Mouse (Mus musculus) ovary, postnatal 14 days (tissue): ENCODE results near the gene Ccdc58.
"Not testable (repeated sequence)": the region's sequence is repeated elsewhere in the genome, so short reads cannot be mapped to it uniquely, and the experiment has no call there.

Source experiments
- DNase-seq: peaks from one replicate; pipeline ENCODE4 v3.0.0; 2022; ENCODE audit warnings: low spot score

Gene Ccdc58

DNA sequence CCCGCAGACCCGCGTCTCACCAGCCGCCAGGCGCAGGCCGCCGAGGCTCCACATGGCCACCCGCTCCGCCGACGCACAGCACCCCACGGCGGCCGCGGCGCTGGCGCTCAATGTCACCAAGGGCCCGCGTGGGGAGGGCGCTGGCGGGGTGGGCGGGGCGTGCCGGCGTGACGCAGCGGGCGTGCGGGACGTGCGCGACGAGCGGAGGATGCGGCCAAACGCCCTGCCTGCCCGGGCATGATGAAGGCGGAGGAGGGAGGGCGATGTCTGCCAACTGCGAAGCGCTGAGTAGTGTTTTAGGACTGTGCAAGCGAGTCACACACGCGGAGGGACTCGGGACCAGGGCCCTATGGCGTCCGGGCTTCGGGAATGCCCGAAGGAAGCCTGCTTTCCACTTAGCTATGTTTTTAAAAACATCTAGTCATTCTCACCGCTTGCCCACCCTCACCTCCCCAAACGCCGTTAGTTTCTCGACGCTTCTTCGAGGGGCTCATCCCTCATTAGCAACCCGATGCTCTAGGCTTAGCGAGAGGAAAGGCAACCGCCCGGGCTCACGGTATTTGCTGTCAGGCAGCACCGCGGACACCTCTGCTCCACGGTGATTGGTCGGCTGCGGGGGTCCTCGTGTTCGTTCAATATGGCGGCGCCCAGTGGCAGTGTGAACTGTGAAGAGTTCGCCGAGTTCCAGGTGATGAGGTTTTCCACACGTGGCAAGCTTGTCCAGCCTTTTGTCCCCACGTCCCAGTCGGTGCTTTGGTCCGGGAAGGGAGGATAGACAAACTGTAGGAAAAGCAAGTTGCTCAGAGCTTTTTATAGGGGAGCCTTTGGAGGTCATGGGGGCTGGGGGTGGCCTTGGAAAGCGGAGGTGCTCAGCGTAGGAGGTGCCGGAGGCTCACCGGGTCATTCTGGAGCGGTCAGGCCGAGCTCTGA lies at the start of gene Ccdc58, which contains the start of gene Fam162a:
Gene Ccdc58, plus strand, starts transcription at position 236 of the 930 bp plus-strand sequence.
Gene Fam162a, minus strand, starts transcription at position 145 of the 930 bp plus-strand sequence.
- peak; percentile 90 for DNase-seq

DNA sequence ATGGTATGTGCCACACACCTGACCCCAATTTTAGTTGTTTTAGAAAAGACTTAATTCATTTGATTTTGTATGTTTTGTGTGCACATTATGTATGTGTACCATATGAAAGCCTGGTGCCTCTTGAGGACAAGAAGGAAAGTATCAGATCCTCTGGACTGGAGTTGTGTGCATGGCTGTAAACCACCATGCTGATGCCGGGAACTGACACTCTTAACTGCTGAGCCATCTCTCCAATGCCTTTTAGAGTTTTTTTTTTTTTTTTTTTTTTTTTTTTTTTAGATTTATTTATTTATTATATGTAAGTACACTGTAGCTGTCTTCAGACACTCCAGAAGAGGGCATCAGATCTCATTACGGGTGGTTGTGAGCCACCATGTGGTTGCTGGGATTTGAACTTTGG lies 43.4 kb upstream of the Ccdc58 start:
- DNase-seq = not testable (repeated sequence)

DNA sequence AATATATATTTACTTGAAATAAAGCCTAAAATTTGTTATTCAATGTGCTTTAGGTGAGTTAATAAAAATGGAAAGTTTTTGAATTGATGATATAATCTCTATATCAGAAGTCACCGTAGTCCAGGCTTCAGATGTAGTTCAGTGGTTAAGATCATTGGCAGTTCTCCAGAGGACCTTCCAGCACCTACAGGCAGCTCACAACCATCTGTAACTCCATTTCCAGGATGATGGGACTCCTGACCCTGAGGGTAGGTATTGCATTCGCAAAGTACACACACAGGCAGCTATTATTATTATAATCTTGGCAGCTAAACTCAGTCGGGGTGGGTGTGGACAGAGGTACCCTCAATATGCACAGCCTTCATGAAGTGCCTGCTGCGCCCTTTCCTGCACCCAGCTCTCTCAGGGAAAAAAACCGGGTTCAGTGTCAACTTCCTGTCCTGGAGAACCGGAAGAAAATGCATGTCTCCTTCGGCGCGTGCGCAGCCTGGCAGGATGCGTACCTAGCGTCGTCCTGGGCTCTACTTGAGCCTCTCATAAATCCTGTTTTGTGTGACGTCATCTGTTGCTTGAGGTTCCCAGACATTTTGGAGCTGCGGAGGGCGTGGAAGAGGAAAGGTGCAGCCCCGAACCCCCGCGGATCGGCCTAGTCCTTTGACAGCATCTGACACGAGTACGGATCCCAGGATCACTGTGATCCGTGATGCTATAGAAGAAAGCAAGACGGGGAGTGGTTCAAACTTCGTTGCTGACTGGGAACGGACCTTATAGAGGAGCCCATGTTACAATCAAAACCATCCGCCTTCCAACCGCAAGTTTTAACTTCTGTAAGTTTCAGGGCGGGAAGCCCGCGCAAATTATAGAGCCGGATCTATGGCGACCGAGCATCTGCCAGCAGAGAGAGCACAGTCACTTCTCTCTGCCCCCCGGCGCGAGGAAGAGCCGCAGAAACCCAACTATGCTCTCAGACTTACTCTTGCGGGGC lies 30.6 kb upstream of the Ccdc58 start, which contains the start of gene Wdr5b:
Gene Wdr5b, plus strand, starts transcription at position 551 of the 985 bp plus-strand sequence.
- DNase-seq = peak; percentile 73

DNA sequence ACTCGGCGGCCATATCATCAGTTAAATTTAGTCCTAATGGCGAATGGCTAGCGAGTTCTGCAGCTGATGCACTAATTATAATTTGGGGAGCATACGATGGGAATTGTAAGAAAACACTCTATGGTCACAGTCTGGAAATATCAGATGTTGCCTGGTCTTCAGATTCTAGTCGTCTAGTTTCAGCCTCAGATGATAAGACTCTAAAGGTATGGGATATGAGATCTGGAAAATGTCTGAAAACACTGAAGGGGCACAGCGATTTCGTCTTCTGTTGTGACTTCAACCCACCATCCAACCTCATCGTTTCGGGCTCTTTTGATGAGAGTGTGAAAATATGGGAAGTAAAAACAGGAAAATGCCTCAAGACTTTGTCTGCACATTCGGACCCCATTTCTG lies 29.9 kb upstream of the Ccdc58 start:
- DNase-seq = no peak

DNA sequence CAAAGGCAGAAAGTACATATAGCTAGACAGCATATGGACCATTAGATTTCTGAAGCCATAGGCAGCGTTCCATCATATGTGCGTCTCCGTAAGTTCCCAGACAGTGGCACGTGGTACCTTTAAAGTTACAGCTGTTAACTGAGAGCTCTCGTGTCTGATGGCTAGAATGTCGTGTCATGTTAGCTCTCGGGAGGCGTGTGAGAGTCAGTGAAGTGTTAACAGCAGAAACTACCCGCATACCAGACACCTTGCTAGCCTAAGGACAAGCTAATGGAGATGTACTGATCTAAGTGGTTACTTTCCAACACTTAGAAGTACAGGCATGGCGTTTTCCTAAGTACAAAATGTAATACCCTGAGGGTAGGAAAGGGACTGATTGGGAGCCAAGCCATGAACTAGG lies 28.4 kb upstream of the Ccdc58 start:
- no peak for DNase-seq

DNA sequence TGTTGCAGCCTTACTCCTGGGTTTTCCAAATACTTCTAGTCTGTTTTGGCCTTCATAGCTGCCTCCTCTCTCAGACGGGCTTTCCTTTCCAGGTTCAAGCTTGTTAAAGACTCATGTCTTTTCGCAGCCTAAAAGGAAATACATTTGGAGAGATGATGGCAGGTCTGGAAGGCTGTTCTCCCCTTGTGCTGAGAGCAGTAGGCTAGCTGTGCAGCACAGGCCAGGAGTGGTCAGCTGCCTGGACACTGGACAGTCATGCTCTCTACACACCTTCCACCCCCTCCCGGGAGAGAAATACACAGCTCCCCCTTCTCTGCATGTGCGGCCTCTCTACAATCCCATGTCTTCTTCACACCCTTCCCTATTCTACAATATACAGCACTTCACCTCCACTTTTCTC lies 27.5 kb upstream of the Ccdc58 start:
- no peak for DNase-seq

DNA sequence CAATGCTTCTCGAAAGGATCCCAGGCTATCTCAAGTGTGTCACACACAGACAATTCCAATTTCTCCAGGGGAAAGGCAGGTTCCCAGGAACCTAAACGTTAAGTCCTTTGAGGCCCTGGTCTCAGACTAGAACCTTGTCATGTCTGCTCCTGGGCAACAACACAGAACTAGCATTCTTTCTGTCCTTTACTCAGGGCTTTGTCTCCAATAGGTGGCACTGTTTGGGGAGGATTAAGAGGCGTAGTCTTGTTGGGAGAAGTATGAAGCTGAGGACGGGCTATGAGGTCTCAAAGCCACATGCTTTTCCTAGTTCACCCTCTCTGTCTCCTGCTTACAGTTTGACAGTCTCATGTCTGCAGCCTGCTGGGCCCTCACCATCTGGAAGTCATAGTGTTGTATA lies 23.9 kb upstream of the Ccdc58 start:
- DNase-seq = no peak

DNA sequence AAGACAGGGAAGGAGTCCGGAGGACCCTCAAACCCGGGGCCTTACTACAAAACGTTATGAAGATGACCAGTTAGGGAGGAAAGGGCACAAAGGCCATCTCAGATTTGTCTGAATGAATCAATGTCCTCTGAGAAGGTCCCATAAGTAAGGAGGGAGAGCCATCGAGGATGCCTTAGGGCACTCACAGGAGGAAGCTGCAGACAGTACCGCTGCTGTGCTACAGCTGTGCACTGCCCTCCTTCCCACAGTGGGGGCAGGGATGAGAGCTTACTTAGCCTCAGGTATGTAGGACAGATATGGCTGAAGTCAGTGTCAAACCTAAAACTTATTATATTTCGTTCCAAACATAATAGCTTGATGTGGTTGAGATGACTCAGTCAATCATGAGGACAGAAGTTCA lies 20.0 kb upstream of the Ccdc58 start:
- no peak for DNase-seq

DNA sequence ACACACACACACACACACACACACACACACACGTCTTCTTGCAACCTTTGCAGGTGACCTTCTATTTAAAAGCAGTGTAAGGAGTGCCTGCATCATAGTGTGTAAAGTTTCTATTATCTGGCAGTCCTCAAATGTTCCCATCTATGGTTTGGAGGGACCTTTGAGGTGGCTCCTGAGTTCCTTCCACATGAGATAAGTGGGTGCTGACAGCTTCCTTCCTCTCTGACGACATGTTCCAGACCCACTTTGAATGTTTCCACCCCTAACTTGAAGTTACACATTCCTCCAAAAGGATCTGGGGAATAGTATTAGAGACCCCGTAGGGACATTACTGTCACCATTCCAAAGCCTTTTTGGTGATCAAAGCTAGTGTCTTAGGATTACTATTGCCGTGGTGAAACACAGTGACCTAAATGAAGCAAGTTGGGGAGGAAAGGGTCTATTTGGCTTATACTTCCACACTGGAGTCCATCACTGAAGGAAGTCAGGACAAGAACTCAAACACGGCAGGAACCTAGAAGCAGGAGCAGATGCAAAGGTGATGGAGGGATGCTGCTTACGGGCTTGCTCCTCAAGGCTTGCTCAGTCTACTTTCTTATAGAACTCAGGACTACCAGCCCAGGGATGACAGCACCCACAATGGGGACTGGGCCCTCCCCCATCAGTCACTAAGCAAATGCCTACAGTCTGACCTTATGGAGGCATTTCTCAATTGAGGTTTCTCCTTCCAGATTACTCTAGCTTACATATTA lies 17.8 kb upstream of the Ccdc58 start:
- DNase-seq = no peak

DNA sequence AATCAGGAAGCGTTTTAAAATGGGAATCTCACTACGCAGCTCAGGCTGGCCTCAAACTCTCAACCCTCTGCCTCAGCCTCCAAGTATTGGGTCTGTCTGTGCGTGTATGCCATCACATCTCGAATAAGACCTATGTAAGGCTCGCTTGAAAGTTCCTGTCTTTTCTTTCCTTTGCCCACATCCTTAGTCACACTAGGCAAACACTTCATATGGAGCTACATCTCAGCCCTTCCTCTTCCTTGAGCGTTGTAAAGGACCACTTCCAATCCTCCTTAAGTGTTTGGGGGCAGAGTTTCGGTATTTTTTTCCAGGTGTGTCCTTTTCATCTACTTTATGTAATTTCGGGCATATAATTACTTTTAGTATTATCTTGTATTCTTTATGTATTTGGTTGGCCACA lies 16.6 kb upstream of the Ccdc58 start:
- no peak for DNase-seq

DNA sequence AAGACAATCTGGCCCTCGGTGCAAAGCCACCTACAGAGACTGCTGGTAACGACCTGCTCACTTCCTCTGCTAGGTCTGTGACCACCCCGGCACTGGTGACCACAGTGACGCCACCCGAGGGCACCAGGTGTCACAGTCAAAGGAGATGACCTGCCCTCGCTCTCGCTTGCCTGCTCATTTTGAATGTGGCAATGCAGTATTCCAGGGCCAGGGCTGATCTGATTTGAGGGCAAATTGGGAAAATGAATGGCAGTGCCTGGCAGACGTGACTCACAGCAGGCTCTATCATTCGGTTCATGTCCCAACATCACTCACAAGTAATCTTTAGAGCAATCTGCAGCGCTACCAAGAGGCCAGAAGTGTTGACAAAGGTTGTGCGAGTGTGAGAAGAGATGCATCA lies 15.1 kb upstream of the Ccdc58 start:
- DNase-seq = no peak

DNA sequence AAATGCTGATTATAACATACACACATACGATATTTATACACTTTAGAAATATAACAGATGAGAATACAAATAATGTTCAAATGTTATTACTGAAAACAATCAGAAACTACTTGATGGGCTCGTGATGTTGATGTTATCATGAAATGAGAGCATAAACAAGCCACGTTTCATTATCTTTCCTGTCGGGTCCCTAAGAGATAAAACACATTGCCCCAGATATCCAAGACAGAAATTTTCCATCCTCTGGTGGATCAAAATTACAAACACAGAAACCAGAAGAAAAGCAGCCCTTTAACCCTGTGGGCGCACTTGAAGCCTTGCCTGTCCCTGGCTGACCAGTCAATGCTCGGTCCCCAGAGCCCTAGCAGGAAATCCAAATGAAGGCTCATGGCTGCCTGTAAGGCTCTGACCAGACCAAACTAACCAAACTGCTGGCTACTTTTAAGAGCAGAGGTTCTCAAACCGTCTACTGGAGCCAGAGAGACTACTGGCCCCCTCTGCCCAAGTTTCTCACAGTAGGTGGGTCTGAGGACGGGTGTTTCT lies 13.5 kb upstream of the Ccdc58 start:
- DNase-seq = no peak

DNA sequence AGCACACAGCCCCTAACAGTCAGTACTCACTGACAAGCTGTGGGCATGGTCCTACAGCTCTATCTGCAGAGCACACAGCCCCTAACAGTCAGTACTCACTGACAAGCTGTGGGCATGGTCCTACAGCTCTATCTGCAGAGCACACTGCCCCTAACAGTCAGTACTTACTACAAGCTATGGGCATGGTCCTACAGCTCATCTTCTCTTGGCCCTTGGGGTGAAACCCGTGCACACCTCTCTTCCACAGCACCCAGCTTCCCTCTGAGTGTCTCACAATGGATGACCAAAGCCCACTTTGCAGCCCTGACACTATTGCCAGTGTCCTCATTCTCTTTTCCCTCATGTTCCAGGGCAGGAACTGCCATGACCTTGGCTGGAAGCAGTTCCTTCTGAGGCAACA lies 9.0 kb upstream of the Ccdc58 start:
- not testable (repeated sequence) for DNase-seq

DNA sequence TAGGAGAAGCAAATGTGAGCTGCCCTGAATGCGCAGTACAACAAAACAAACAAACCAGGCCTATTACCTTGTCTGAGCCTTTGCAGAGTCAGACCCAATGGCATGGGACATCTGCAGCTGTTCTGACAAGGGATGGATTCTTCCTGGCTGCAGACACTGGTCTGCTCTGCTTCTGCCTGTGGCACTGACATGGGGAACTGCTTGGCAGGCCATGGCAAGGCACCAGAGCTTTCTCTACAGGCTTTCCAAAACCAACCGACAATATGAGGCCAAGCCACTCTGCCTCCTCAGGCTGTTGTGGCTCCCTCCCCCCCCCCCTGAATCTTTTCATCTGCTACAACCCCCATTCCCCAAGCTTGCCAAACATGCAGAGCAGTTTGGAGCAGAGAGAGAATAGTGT lies 8.2 kb upstream of the Ccdc58 start:
- DNase-seq = no peak

DNA sequence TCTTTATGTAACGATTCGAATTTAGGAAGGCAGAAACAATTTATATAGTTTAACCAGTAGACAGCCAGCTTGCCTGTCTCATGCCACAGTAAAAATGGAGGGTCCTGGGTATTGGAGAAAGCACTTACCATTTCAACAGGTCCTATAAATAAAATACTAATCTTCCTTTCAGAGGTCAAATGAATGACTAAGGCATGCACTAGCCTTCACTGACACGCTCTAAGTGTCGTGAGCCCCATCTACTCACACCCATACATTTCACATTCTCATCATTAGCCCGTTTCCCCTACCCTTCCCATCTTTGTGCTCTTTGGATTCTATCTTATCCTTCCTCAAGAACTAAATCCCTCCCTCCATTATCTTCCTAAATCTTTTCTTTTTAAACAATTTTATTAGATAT lies 6.6 kb upstream of the Ccdc58 start:
- DNase-seq = no peak

DNA sequence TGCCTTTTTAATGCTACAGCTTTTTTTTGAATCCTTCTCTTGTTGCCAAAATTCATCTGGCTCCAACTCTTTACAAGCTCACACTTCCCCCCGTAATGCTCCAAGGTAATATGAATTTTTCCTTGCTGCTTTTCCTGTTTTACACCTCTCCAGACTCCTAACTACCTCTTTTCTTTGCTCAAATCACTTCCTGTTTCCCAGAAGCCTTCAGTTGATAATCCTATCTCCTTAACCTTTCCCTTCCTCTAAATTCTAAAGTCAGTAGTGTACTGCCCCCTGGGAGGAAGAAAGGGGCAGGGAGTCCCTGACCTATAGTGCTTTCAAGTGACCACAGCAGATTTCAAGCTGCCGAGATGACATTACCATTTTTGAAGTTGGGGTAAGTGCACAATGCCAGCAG lies 3.8 kb upstream of the Ccdc58 start:
- DNase-seq = no peak

DNA sequence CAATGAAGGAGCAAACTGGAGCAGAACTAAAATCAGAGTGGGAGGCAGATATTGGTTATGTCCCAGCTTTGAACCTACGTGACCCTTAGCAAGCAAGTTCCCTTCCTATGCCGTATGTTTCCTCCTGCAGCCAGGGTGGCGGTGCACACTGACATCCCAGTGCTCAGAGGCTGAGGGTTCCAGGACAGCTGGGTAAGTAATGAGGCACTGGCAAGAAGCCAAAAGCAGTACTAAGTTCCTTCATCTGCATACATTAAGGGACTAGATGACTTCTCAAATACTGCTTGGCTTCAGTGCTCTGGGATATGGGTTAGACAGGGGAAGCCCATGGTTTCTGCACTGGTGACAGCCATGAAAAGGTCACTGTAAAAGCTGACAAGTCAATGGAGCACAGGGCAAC lies 3.1 kb upstream of the Ccdc58 start:
- DNase-seq = no peak

DNA sequence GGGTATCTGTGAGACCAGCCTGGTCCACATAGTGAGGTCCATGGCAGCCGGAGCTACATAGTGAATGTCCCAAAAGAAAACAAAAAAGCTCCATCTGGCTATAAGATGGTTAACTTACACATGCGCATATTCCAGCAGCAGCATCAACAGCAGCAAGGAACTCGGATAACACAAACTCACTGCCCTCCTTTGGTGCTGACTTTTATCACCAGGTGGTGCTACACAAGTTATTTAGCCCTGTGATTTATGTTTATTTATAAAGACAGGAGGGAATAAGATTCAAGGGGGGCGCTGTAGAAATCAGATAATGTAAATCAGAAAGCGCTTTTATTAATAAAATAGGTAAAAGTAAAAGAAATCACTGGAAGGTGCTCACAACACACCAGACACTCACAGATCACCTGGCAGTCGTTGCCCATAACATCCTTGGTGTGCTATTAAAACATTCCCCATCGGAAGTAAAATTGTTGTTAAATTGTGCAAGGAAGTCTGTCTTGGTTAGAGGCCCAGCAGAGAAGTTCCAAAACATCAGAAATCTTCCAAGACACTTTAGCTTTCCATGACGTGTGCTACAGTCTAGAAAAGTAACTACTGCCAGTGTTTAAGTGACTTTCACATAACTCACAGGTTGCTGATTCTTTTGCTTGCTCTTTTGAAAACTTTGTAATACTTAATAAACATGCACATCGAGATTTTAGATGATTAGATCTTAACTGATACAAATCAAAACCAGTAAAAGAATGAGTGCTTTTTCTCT lies 1.5 kb upstream of the Ccdc58 start:
- DNase-seq = no peak

DNA sequence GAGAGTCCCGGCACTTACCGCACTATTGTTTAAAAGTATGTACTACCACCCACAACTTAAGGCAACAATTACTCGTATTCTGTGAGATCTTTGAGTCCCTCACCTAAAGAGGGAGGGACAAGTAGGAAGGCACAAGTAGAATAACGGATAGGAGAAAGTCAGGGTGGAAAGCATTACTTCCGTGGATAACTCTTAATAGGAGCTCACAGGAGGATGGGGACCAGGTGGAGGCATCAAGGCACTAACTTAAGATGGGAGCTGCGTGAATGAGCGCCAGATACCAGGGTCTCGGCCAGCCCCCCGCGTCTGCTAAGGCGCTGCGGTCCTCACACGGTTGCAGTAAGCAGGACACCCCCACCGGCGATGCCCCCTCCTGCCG lies 425 bp upstream of the Ccdc58 start:
- DNase-seq = no peak

DNA sequence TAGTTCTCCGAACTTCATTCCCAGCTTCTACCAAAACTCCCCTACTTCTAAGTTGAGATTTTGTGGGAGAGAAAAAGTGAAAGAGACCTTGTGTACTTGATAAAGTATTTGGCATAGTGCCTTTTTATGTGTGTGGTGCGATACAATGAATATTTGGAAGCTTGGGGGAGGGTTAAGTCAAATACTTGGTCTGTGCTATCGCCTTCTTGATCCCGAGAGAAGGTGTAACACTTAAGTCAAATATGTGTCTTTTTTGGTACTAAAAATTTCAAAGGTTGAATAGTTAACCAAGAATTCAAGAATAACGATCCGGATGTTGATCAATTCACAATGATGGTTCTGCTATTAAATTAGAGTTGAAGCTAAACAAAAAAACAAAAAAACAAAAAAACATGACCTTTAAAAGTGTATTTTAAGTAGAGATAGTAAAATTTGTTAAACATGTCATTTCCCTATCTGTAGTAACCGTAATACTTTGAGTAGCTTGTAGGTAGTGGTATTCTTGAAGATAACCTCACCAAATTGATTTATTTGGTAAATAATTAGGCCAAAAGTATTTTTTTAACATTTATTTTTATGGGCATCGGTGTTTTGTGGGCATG lies 1.0 kb downstream of the Ccdc58 start:
- no peak for DNase-seq
